Mouse (Mus musculus) MEL (cell line): ENCODE results near the gene S100pbp. TPM values are rescaled to one million over a fixed set of nuclear protein-coding genes. Genes with fewer than 3 reads are reported as not detected.

Experiments
- DNase-seq: peaks from one replicate; pipeline ENCODE4 v3.0.0; 2011; ENCODE audit warnings: low read depth, low spot score
- H3K27ac ChIP-seq: 2 replicates; pipeline ENCODE4 v1.5.1; 2012; ENCODE audit warnings: low read depth, mild to moderate bottlenecking, control low read depth, low read length, moderate library complexity; ENCODE audit not compliant: control insufficient read depth
- H3K27me3 ChIP-seq, 2 experiments: fragments of 150-350 bp in 1 of 2; sonication (generic) in 1 of 2; 2 replicates each; pipeline ENCODE4 v1.6.1; 2012; ENCODE audit warnings: low read length in 2 of 2, mild to moderate bottlenecking in 2 of 2, improper control_type of control experiment in 1 of 2, moderate library complexity in 1 of 2; ENCODE audit not compliant: insufficient read depth in 2 of 2, control insufficient read depth in 1 of 2
- H3K36me3 ChIP-seq, 2 experiments: 2 replicates each; pipeline ENCODE4 v1.6.1; 2012 to 2014; ENCODE audit warnings: low read length in 2 of 2, improper control_type of control experiment in 1 of 2, inconsistent platforms in 1 of 2, mild to moderate bottlenecking in 1 of 2; ENCODE audit not compliant: insufficient read depth in 2 of 2, control insufficient read depth in 1 of 2
- H3K4me1 ChIP-seq, 2 experiments: fragments of 150-350 bp in 1 of 2; sonication (generic) in 1 of 2; 2 replicates each; pipeline ENCODE4 v1.6.1; 2012; ENCODE audit warnings: low read length in 2 of 2, improper control_type of control experiment in 1 of 2, mild to moderate bottlenecking in 1 of 2; ENCODE audit not compliant: insufficient read depth in 2 of 2, control insufficient read depth in 1 of 2
- H3K4me3 ChIP-seq, 2 experiments: fragments of 150-350 bp in 1 of 2; sonication (generic) in 1 of 2; 2 replicates each; pipeline ENCODE4 v1.5.1; 2012; ENCODE audit warnings: low read depth in 2 of 2, low read length in 2 of 2, mild to moderate bottlenecking in 2 of 2, moderate library complexity in 2 of 2, control low read depth in 1 of 2, improper control_type of control experiment in 1 of 2; ENCODE audit not compliant: control insufficient read depth in 1 of 2, insufficient read depth in 1 of 2
- H3K79me2 ChIP-seq: 2 replicates; pipeline ENCODE4 v1.6.1; 2012; ENCODE audit warnings: mild to moderate bottlenecking, low read length, moderate library complexity; ENCODE audit not compliant: control insufficient read depth, poor library complexity, insufficient read depth
- H3K9ac ChIP-seq: 2 replicates; pipeline ENCODE4 v1.6.1; 2012; ENCODE audit warnings: low read depth, mild to moderate bottlenecking, control low read depth, low read length, moderate library complexity; ENCODE audit not compliant: control insufficient read depth, poor library complexity, severe bottlenecking
- H3K9me3 ChIP-seq: fragments of 150-350 bp; sonication (generic); replicated peaks from 2 replicates; pipeline ENCODE4 v1.6.1; 2012; ENCODE audit warnings: mild to moderate bottlenecking, low read length, improper control_type of control experiment, moderate library complexity; ENCODE audit not compliant: insufficient read depth
- CHD2 ChIP-seq: IDR thresholded peaks from 2 replicates; pipeline ENCODE4 v1.6.1; 2011; ENCODE audit warnings: low read length, improper control_type of control experiment
- ELF1 ChIP-seq: IDR thresholded peaks from 2 replicates; pipeline ENCODE4 v1.6.1; 2014; ENCODE audit warnings: low read depth, mild to moderate bottlenecking, inconsistent platforms, low read length, improper control_type of control experiment, moderate library complexity
- EP300 ChIP-seq, 2 experiments: IDR thresholded peaks; 2 replicates each; pipeline ENCODE4 v1.6.1; 2011; ENCODE audit warnings: improper control_type of control experiment in 2 of 2, low read length in 2 of 2, low read depth in 1 of 2, mild to moderate bottlenecking in 1 of 2
- GATA1 ChIP-seq: IDR thresholded peaks from 2 replicates; pipeline ENCODE4 v1.6.1; 2011; ENCODE audit warnings: low read depth, low read length, improper control_type of control experiment
- JUND ChIP-seq: IDR thresholded peaks from 2 replicates; pipeline ENCODE4 v1.6.1; 2011; ENCODE audit warnings: low read depth, mild to moderate bottlenecking, improper control_type of control experiment, low read length
- KAT2A ChIP-seq: conservative IDR thresholded peaks from 2 replicates; pipeline ENCODE4 v1.6.1; 2012; ENCODE audit warnings: low read depth, low read length, improper control_type of control experiment, inconsistent platforms
- MAFK ChIP-seq: IDR thresholded peaks from 2 replicates; pipeline ENCODE4 v1.6.1; 2011; ENCODE audit warnings: low read depth, mild to moderate bottlenecking, low read length, improper control_type of control experiment, borderline replicate concordance
- MAZ ChIP-seq: IDR thresholded peaks from 2 replicates; pipeline ENCODE4 v1.6.1; 2012; ENCODE audit warnings: low read depth, mild to moderate bottlenecking, inconsistent platforms, low read length, improper control_type of control experiment
- MEF2A ChIP-seq: IDR thresholded peaks from 2 replicates; pipeline ENCODE4 v1.6.1; 2014; ENCODE audit warnings: low read depth, mild to moderate bottlenecking, inconsistent platforms, low read length, improper control_type of control experiment; ENCODE audit not compliant: poor library complexity, insufficient replicate concordance, severe bottlenecking; ENCODE audit errors: extremely low read depth
- NELFE ChIP-seq: IDR thresholded peaks from 2 replicates; pipeline ENCODE4 v1.6.1; 2011; ENCODE audit warnings: low read depth, low read length, improper control_type of control experiment
- POLR2A ChIP-seq, 2 experiments: IDR thresholded peaks; 2 replicates each; pipeline ENCODE4 v1.6.1; 2011 to 2012; ENCODE audit warnings: low read length in 2 of 2, mild to moderate bottlenecking in 2 of 2, control low read depth in 1 of 2, improper control_type of control experiment in 1 of 2, low read depth in 1 of 2, moderate library complexity in 1 of 2; ENCODE audit not compliant: control insufficient read depth in 1 of 2, insufficient read depth in 1 of 2, poor library complexity in 1 of 2
- POLR2AphosphoS5 ChIP-seq: IDR thresholded peaks from 2 replicates; pipeline ENCODE4 v1.6.1; 2012; ENCODE audit warnings: low read depth, borderline replicate concordance, mild to moderate bottlenecking, inconsistent platforms, low read length, moderate library complexity, mixed read lengths
- RCOR1 ChIP-seq: IDR thresholded peaks from 2 replicates; pipeline ENCODE4 v1.6.1; 2012; ENCODE audit warnings: low read depth, mild to moderate bottlenecking, inconsistent platforms, low read length, improper control_type of control experiment
- SIN3A ChIP-seq: IDR thresholded peaks from 2 replicates; pipeline ENCODE4 v1.6.1; 2012; ENCODE audit warnings: low read length, improper control_type of control experiment, inconsistent platforms
- SMC3 ChIP-seq: IDR thresholded peaks from 2 replicates; pipeline ENCODE4 v1.6.1; 2011; ENCODE audit warnings: low read depth, low read length, improper control_type of control experiment
- TAL1 ChIP-seq: IDR thresholded peaks from 2 replicates; pipeline ENCODE4 v1.6.1; 2012; ENCODE audit warnings: mild to moderate bottlenecking, inconsistent platforms, low read length, moderate library complexity, mixed read lengths
- TBP ChIP-seq: IDR thresholded peaks from 2 replicates; pipeline ENCODE4 v1.8.0; 2011; ENCODE audit warnings: low read depth, low read length, improper control_type of control experiment
- TCF12 ChIP-seq: IDR thresholded peaks from 2 replicates; pipeline ENCODE4 v1.6.1; 2014; ENCODE audit warnings: low read depth, mild to moderate bottlenecking, inconsistent platforms, low read length, improper control_type of control experiment, moderate library complexity
- ZKSCAN1 ChIP-seq: IDR thresholded peaks from 2 replicates; pipeline ENCODE4 v1.6.1; 2012; ENCODE audit warnings: low read depth, mild to moderate bottlenecking, inconsistent platforms, low read length, improper control_type of control experiment, moderate library complexity
- polyA plus RNA-seq, 2 experiments: library from polyadenylated mRNA; stranded (reverse) in 1 of 2; unstranded in 1 of 2; fragments of >175 nt in 1 of 2; fragments of >200 nt in 1 of 2; gene quantifications; 2 replicates each; pipeline versions ENCODE4 v1.2.1 to v1.2.4; 2012; ENCODE audit warnings: low replicate concordance in 2 of 2, low read depth in 1 of 2; ENCODE audit not compliant: insufficient read length in 2 of 2, insufficient read depth in 1 of 2, missing spikeins in 1 of 2
- total RNA-seq: library from RNA; depleted of rRNA; stranded (reverse); fragments of 300-350 nt; gene quantifications from 2 replicates; pipeline ENCODE4 v1.2.3, GENCODE M21; 2012

Gene S100pbp
- total and polyA plus RNA-seq, 3 experiments, result 11.6 to 28.3 TPM; not detected in 1

GRCm38 (mm10) chr4:129194280-129194679, 4.8 kb upstream of the S100pbp start:
- Histone ChIP-seq H3K4me1 (peaks cover 6 to 9% of the 10 kb centered on the region in 2 experiments), H3K9me3 (no peaks in the 10 kb centered on the region), H3K79me2 (peaks cover 49% of the 10 kb centered on the region), H3K9ac (no peak overlapping the region), H3K4me3 (no peak overlapping the region), H3K27me3 (no peaks in the 10 kb centered on the region), H3K27ac (no peak overlapping the region), H3K36me3 (peaks cover 18 to 39% of the 10 kb centered on the region in 2 experiments)
- TF ChIP-seq ZKSCAN1, result peak; percentile 52; the same call in 1 of the 2 replicates
- TF ChIP-seq MAZ, result no peak
- DNase-seq, result no peak

GRCm38 (mm10) chr4:129191691-129192090, 2.2 kb upstream of the S100pbp start:
- Histone ChIP-seq H3K4me1 (peaks cover 6 to 16% of the 10 kb centered on the region in 2 experiments), H3K9ac (no peak overlapping the region; the same call in 1 of the 2 replicates), H3K9me3 (no peaks in the 10 kb centered on the region), H3K4me3 (no peak overlapping the region), H3K27me3 (no peaks in the 10 kb centered on the region), H3K27ac (no peak overlapping the region), H3K79me2 (peaks cover 58% of the 10 kb centered on the region), H3K36me3 (peaks cover 26 to 28% of the 10 kb centered on the region in 2 experiments)
- TF ChIP-seq ZKSCAN1, result no peak
- no peak for TF ChIP-seq ELF1
- TF ChIP-seq TCF12, result no peak
- no peak for TF ChIP-seq TBP
- TF ChIP-seq EP300 (IDR thresholded peaks at IDR 0.05; ENCODE audit: low read depth in 1 of 2, low read length in 2 of 2), result no peak
- no peak for TF ChIP-seq POLR2AphosphoS5
- TF ChIP-seq MEF2A, result no peak
- TF ChIP-seq GATA1, result no peak
- no peak for TF ChIP-seq SIN3A
- no peak for TF ChIP-seq KAT2A
- no peak for TF ChIP-seq TAL1
- no peak for TF ChIP-seq CHD2
- TF ChIP-seq SMC3, result no peak
- TF ChIP-seq NELFE, result no peak
- no peak for TF ChIP-seq MAZ
- TF ChIP-seq MAFK, result no peak
- TF ChIP-seq JUND, result no peak
- no peak for TF ChIP-seq RCOR1
- TF ChIP-seq POLR2A (IDR thresholded peaks at IDR 0.05; ENCODE audit: control insufficient read depth in 1 of 2, insufficient read depth in 1 of 2, low read depth in 1 of 2, low read length in 2 of 2, poor library complexity in 1 of 2), result no peak
- no peak for DNase-seq
